Mouse (Mus musculus): ENCODE measurements around the gene Glul.

DNA sequence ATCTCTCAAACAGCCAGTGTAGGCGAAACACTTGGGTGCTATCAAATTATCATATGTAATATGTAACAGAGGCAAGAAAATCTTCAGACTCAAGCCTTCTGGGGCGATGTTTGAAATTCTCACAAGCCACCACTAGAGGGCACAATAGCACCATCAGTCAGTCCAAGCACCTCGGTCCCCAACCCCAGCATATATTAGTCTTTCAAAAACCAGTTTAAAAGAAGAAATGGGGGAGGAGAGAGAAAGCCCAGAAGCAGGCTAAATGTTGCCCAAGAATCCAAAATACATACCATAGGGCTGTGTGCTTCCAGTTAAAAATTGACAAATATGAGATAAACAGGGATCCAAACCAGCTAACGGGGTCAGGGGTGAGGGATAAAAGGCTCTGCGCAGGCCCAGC lies 4.8 kb upstream of the Glul start:
- peak; percentile 88; the same call in 1 of the 2 replicates for TF ChIP-seq CTCF (IDR thresholded peaks at IDR 0.05; ENCODE audit: borderline replicate concordance, extremely low read depth, insufficient read depth, insufficient read length)
- TF ChIP-seq POLR2A (IDR thresholded peaks at IDR 0.05; ENCODE audit: borderline replicate concordance, extremely low read depth, insufficient read depth, insufficient read length, poor library complexity, severe bottlenecking): no peak
